Mouse (Mus musculus) ES-Bruce4 (cell line): ENCODE results near the gene Ntrk2. TPM values are rescaled to one million over a fixed set of nuclear protein-coding genes. Genes with fewer than 3 reads are reported as not detected.

Experiments used
- H3K27ac ChIP-seq: 2 replicates; pipeline ENCODE4 v1.5.1; 2012; ENCODE audit warnings: low read length, inconsistent platforms; ENCODE audit not compliant: insufficient read depth
- H3K27me3 ChIP-seq: 2 replicates; pipeline ENCODE4 v1.6.1; 2012; ENCODE audit warnings: mild to moderate bottlenecking, low read length, inconsistent platforms; ENCODE audit not compliant: control insufficient read depth, poor library complexity, insufficient read depth, severe bottlenecking
- H3K36me3 ChIP-seq: 2 replicates; pipeline ENCODE4 v1.6.1; 2012; ENCODE audit warnings: inconsistent platforms, mild to moderate bottlenecking, low read length, moderate library complexity; ENCODE audit not compliant: control insufficient read depth, poor library complexity, insufficient read depth, severe bottlenecking
- H3K4me1 ChIP-seq: one replicate; pipeline ENCODE4 v1.8.1; 2011; ENCODE audit warnings: low read length; ENCODE audit not compliant: control insufficient read depth, insufficient read depth
- H3K4me3 ChIP-seq: 2 replicates; pipeline ENCODE4 v1.5.1; 2011; ENCODE audit warnings: low read depth, mild to moderate bottlenecking, low read length
- H3K9ac ChIP-seq: 2 replicates; pipeline ENCODE4 v1.6.1; 2012; ENCODE audit warnings: low read depth, mild to moderate bottlenecking, inconsistent platforms; ENCODE audit not compliant: poor library complexity, severe bottlenecking
- H3K9me3 ChIP-seq: replicated peaks from 2 replicates; pipeline ENCODE4 v1.6.1; 2012; ENCODE audit warnings: mild to moderate bottlenecking, low read length, inconsistent platforms; ENCODE audit not compliant: control insufficient read depth, poor library complexity, insufficient read depth, severe bottlenecking
- CTCF ChIP-seq: IDR thresholded peaks from one replicate; pipeline ENCODE4 v1.8.1; 2011; ENCODE audit warnings: low read depth, low read length
- EP300 ChIP-seq: IDR thresholded peaks from 2 replicates; pipeline ENCODE4 v1.6.1; 2011; ENCODE audit warnings: low read depth, low read length; ENCODE audit not compliant: insufficient read depth
- POLR2A ChIP-seq: IDR thresholded peaks from one replicate; pipeline ENCODE4 v1.8.1; 2011; ENCODE audit warnings: low read length; ENCODE audit not compliant: insufficient read depth
- polyA plus RNA-seq: library from polyadenylated mRNA; stranded (reverse); fragments of >200 nt; gene quantifications from 2 replicates; pipeline ENCODE4 v1.2.4, GENCODE M21; 2011; ENCODE audit warnings: low read depth; ENCODE audit not compliant: missing spikeins, insufficient read depth, insufficient read length

Gene Ntrk2
- 0.73 and 1.7 TPM in 2 replicates for polyA plus RNA-seq

GRCm38 (mm10) chr13:58806397-58806892 is at the start of gene Ntrk2:
Ntrk2 (plus strand) TSS chr13:58806569.
- Histone ChIP-seq H3K4me3 (peak within 1 kb of the TSS; percentile 67), H3K27me3 (0 out of 2 replicates have a peak, but pooled peaks cover 8% of the 10 kb centered on the region), H3K4me1 (no peaks in the 10 kb centered on the region), H3K36me3 (no peaks in the 10 kb centered on the region), H3K27ac (no peak within 1 kb of the TSS), H3K9ac (peak within 1 kb of the TSS; percentile 62; the same call in 1 of the 2 replicates), H3K9me3 (no peaks in the 10 kb centered on the region)
- TF ChIP-seq CTCF (peak; percentile 61), EP300 (no peak)

DNA sequence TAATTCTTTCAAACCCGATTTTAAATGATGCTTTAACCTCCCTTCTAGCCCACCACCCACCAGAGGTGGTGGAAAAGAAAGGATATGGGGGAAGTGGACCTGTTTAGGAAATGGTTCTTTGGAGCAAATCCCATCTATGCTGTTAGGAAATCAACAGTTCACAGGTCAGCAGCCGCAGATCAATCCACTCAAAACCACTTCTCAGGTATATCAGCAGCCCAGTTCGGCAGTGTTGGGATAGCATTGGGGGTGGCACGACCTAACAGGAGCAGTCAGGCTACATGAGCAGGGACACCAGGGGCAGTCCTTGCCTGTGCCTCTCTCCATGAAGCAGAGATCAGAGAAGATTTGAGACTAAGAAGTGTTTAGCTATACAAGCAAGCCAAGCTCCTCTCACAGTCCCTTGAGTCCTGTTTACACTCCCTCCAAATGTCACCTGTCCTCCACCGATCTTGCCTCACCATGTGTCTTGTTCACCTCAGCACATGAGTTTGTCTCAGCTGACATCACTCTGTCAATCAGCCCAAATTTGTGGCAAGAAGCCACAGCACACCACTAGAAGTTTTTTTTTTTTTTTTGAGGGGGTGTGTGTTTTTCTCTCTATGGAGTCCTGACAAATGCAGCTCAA is 45.3 kb upstream of the Ntrk2 start:
- no peaks in the 10 kb centered on the region for H3K36me3 ChIP-seq
- no peaks in the 10 kb centered on the region for H3K9me3 ChIP-seq
- no peak overlapping the region for H3K9ac ChIP-seq
- H3K27ac ChIP-seq = no peak overlapping the region
- no peak overlapping the region for H3K4me3 ChIP-seq
- H3K27me3 ChIP-seq = no peaks in the 10 kb centered on the region
- TF ChIP-seq EP300 (no peak), POLR2A (no peak)
- no peaks in the 10 kb centered on the region for H3K4me1 ChIP-seq

DNA sequence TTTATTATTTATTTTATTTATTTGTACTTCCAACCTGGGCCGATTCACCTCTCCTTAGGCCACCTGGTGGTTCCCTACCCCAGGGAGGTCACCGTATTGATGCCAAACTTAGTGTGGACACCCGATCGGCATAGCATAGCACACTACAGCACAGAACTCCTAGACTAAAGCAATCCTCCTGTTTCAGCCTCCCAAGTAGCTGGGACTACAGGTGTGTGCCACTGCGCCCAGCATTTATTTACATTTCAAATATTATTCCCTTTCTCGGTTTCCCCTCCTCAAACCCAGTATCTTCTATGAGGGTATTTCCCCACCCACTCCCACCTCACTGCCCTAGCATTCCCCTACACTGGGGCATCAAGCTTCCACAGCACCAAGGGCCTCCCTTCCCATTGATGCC is 38.1 kb upstream of the Ntrk2 start:
- Histone ChIP-seq H3K27me3 (no peaks in the 10 kb centered on the region), H3K4me1 (no peaks in the 10 kb centered on the region), H3K27ac (no peak overlapping the region), H3K9me3 (no peaks in the 10 kb centered on the region), H3K4me3 (no peak overlapping the region), H3K36me3 (no peaks in the 10 kb centered on the region), H3K9ac (no peak overlapping the region)
- TF ChIP-seq CTCF (no peak), POLR2A (no peak), EP300 (no peak)

DNA sequence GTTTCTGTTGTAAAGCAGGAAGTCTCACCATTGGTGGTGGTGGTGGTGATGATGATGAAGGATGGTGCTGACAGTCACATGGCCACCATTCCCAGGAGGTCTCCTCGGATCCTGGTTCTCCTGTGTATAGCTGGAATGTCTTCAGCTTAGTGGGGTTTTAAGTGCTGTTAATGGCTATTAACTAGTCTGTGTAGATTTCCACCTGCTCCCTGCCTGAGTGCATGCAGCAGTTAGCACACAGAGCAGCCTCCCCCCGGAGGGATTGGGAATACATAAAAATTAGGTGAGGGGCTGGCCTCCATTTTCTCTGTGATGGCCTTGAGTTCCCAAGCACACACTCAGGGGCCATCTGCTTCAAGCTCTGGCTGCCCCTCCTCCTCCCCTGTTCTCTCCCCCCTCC is 36.9 kb upstream of the Ntrk2 start:
- TF ChIP-seq EP300 (no peak), CTCF (no peak), POLR2A (no peak)
- Histone ChIP-seq H3K9ac (no peak overlapping the region), H3K27me3 (no peaks in the 10 kb centered on the region), H3K9me3 (no peaks in the 10 kb centered on the region), H3K4me1 (no peaks in the 10 kb centered on the region), H3K4me3 (no peak overlapping the region), H3K27ac (no peak overlapping the region), H3K36me3 (no peaks in the 10 kb centered on the region)

DNA sequence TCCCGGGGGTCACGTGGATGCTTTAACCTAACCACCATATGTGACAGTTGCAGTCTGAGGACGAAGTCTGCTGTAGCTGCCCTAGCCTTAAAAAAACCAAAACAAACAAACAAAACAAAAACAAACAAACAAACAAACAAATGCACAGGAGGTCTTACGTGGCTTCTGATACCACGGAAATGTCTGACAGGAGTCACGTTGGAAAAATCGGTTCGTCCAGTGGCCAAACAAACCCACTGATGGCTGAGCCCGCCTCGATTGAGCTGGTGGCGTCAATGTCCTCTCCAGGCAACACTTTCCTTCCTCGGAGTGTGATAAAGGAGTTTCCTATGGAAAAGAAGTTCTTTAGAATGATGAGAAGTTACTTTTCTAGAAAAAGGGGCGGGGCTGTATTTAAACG is 27.1 kb upstream of the Ntrk2 start:
- no peaks in the 10 kb centered on the region for H3K36me3 ChIP-seq
- no peaks in the 10 kb centered on the region for H3K9me3 ChIP-seq
- H3K4me1 ChIP-seq = no peaks in the 10 kb centered on the region
- H3K9ac ChIP-seq = no peak overlapping the region
- no peak overlapping the region for H3K4me3 ChIP-seq
- no peak overlapping the region for H3K27ac ChIP-seq
- no peaks in the 10 kb centered on the region for H3K27me3 ChIP-seq
- no peak for TF ChIP-seq POLR2A
- no peak for TF ChIP-seq EP300
- TF ChIP-seq CTCF = no peak

GRCm38 (mm10) chr13:58786476-58786875 is 19.9 kb upstream of the Ntrk2 start:
- H3K27ac ChIP-seq = no peak overlapping the region
- H3K9ac ChIP-seq = no peak overlapping the region
- H3K27me3 ChIP-seq = no peaks in the 10 kb centered on the region
- no peaks in the 10 kb centered on the region for H3K9me3 ChIP-seq
- TF ChIP-seq CTCF (no peak), EP300 (no peak), POLR2A (no peak)
- no peaks in the 10 kb centered on the region for H3K4me1 ChIP-seq
- no peaks in the 10 kb centered on the region for H3K36me3 ChIP-seq
- H3K4me3 ChIP-seq = no peak overlapping the region
